Mouse (Mus musculus) mesoderm, embryonic 11.5 days (tissue): ENCODE measurements around the gene Ppp1r3c.

Source experiments
- DNase-seq: peaks from one replicate; pipeline ENCODE4 v3.0.0-alpha.2; 2012; ENCODE audit warnings: low read depth, low spot score

The Ppp1r3c gene

GRCm38 (mm10) chr19:36721139-36721538 is 15.3 kb downstream of the Ppp1r3c start:
- no peak for DNase-seq

GRCm38 (mm10) chr19:36716221-36716620 is 20.2 kb downstream of the Ppp1r3c start:
- DNase-seq: no peak

GRCm38 (mm10) chr19:36715591-36715990 is 20.9 kb downstream of the Ppp1r3c start:
- DNase-seq: no peak

DNA sequence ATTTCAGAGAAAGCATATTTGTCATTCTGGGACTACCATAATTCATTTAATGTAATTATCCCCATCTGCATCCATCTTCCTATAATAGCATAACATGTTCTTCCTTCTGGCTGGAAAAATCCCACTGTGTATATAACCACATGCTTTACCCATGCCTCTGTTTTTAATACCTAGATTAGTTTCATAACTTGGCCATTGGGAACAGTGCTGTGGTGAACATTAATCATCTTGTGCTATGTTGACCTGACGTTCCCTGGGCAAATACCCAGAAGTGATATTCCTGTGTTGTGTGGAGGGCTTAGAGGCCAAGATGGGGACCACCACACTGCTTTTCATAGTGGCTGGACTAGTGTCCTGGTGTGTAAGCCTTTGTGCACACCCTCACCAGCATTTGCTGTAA is 22.0 kb downstream of the Ppp1r3c start:
- no peak for DNase-seq

- DNase-seq: no peak
Observed at GRCm38 (mm10) chr19:36713092-36713491, 23.4 kb downstream of the Ppp1r3c start.

DNA sequence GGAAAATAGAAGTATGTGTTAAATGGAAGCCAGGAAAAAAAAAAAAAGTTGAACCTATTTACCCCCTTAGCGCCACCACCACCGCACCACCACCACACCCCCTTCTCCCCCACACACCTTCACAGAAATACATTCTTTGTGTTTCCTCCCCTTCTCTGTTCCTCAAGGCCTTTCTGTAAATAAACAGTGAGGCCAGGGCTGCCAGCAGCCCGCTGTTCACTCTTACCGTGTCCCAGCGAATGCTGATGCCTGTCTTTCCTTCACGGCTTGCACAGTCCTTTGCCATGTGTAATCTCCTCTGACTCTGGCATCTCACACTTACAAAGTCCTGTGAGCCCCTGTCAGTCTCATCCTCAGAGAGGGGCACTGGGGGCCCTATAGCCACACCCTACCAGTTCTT is 30.3 kb downstream of the Ppp1r3c start:
- no peak for DNase-seq

GRCm38 (mm10) chr19:36705286-36706146 is 30.9 kb downstream of the Ppp1r3c start:
- DNase-seq: no peak

- DNase-seq: no peak
Observed at GRCm38 (mm10) chr19:36704763-36705162, 31.7 kb downstream of the Ppp1r3c start.

- DNase-seq: no peak
Observed at GRCm38 (mm10) chr19:36701809-36702622, 34.4 kb downstream of the Ppp1r3c start.

- no peak for DNase-seq
Observed at GRCm38 (mm10) chr19:36701366-36701765, 35.1 kb downstream of the Ppp1r3c start.

DNA sequence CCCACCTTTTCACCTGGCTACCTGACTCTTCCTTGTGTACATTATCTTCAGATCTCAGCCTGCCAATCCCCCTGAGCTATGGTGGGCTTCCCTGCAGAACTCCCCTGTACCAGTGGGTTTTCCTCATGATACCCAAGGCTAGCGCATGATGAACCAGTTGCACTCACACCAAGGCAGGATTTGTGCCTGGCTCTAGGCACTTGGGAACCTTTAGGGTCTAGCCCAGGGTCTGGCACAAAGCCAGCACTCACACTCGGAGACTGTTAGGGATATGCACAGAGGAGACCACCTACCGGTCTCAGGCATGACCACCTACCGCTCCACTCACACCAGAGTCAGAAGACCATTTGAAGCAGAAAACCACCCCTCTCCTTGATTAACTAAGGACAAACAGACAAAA is 35.5 kb downstream of the Ppp1r3c start:
- DNase-seq: no peak

GRCm38 (mm10) chr19:36699151-36699550 is 37.3 kb downstream of the Ppp1r3c start:
- DNase-seq: no peak

DNA sequence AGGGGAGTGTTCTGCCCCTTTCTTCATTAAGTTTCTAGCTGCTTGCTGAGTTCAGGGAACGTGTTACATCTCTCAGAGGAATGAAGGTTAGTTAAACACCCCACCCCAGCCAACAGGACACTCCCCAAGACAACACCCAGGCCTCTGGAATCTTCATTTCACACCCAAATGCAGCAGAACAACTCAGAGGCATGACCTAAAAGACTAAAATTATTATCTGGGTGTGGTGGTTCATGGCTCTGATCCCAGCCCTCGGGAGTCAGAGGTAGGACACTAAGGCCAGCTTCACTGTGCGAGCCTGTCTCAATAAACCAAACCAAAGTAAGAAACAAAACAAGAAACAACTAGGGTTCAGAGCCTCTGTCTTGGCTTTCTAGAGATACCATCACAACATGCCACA is 38.3 kb downstream of the Ppp1r3c start:
- DNase-seq: no peak

- DNase-seq: no peak
Observed at GRCm38 (mm10) chr19:36696601-36697122, 39.8 kb downstream of the Ppp1r3c start.

- DNase-seq: no peak
Observed at GRCm38 (mm10) chr19:36693530-36693929, 42.9 kb downstream of the Ppp1r3c start.

GRCm38 (mm10) chr19:36691941-36692340 is 44.5 kb downstream of the Ppp1r3c start:
- DNase-seq: no peak

DNA sequence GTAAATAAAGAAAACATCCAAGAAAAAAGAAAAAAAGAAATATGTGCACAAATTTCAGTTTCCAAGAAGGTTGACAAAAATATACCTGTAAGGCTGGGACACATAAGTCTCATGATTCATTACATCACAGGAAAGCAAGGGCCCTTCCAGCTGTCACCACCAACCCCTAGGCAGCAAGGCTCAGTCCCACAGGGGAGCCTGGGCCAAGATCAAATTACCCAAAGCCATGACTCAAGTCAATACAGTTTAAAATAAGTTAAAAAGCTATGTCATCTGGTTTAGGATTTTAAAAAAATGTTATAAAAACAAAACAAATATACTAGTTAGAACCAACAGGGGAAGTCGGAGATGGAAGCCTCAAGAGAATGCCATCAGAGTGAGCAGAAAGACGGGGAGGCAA is 45.2 kb downstream of the Ppp1r3c start:
- DNase-seq: no peak

DNA sequence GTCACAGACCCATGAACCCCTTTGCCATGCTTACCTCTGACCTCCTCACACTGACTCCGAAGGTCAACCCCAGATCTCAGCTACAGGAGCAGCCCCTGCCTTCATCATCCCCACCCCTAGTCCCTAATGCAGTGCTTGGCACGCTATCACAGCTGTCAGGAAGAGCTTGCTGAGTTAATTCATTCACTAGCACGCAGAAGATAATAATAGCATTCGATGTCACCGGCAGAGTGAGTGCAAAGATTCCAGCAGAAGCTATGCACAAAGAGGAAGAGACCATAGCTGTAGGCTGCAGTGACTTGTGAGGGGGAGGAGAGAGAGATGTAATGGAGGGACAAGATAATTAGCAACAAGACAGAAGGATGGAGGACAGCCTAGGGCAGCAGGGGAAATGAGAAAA is 47.2 kb downstream of the Ppp1r3c start:
- DNase-seq: no peak

DNA sequence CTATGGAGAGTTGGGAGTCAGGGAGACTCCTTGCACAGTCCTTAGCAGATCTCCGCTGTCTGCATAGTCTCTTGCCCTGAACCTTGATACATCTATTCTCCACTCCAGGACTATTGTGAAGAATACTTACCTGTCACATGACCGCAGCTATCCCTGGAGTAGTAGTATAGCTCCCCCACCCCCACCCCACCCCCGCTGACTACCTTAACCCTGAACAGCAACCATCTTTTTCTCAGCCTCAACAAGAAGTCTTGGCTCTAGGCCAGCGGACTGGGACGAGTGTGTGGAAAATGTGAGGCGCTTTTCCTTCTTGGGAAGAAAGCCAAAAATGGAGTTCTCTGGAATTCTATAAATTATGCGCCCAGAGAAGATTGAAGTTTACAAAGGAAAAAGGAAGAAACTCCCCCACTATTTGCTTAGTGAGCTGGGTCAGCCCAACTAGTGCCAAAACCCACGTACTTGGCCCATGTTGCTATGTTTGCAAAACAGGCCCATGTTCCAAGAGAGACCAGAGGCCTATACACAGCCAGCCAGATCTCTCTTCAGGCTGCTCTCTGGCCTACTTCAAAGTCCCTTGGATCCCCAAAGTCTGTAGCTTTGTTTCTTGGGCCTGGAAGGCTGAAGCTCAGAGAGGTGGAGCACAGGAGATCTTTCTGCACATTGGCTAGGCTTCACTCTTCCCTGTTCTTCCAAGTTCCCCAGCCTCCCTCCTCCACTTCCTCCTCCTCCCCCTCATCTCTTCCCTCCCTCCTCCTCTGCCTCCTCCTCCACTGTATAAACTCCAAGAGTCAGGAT is 48.4 kb downstream of the Ppp1r3c start:
- DNase-seq: no peak

DNA sequence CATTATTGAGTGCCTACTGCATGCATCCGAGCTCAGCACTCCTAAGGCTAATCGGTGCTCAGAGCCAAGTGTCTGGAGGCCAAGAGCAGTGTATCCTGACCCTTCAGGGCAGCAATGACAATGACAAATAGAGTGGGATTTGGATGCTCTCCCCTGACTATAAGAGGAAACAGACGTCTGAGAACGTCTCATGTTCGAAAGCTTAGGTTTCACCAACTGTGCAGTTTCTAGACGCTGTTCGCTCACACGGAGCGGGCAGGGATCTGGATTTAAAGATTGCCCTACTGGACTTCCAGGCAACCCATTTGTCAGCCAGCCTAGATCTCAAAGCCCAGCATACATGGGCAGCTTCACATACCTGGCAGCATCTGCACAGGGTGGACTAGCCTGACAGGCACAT is 49.4 kb downstream of the Ppp1r3c start:
- no peak for DNase-seq

GRCm38 (mm10) chr19:36686016-36686415 is 50.4 kb downstream of the Ppp1r3c start:
- DNase-seq: no peak

GRCm38 (mm10) chr19:36682560-36682959 is 53.9 kb downstream of the Ppp1r3c start:
- no peak for DNase-seq
